Comparison of ENCODE assay signal across 28 mouse cellular contexts in genomic region chr13:118026510-118026909, GRCm38 (mm10).
DNase-seq lines count a peak whose midpoint lies in the region; ATAC-seq and TF ChIP-seq lines count a peak whose summit lies in the region.
"Had no signal": no experiment of that assay in that cellular context is flagged by ENCODE, and none has a peak within 500 bp of the region (broad histone marks: within the 10 kb centered on the region; RNA-seq: fewer than 3 reads in every experiment).

No protein-coding gene starts in this region.

- H3K36me3 ChIP-seq in lung, postnatal 0 days (ENCODE audit: insufficient read depth, low read length): no peaks in the 10 kb centered on the region
- no peaks in the 10 kb centered on the region for H3K36me3 ChIP-seq in embryonic facial prominence, embryonic 11.5 days (replicated peaks; ENCODE audit: control insufficient read depth, insufficient read depth, low read depth, low read length)
- H3K36me3 ChIP-seq in limb, embryonic 12.5 days: no peaks in the 10 kb centered on the region
- no peaks in the 10 kb centered on the region for H3K36me3 ChIP-seq in intestine, postnatal 0 days (ENCODE audit: control insufficient read depth, insufficient read depth)
- no peaks in the 10 kb centered on the region for H3K36me3 ChIP-seq in forebrain, embryonic 13.5 days (ENCODE audit: poor library complexity, severe bottlenecking)
- H3K36me3 ChIP-seq: forebrain, embryonic 10.5 days; heart, embryonic 10.5 days; heart, embryonic 13.5 days; hindbrain, embryonic 12.5 days; hindbrain, embryonic 15.5 days; intestine, embryonic 15.5 days had no signal

- H3K4me3 ChIP-seq in lung, postnatal 0 days (ENCODE audit: low read depth, low read length): no peak overlapping the region
- no peak overlapping the region for H3K4me3 ChIP-seq in embryonic facial prominence, embryonic 11.5 days (ENCODE audit: low read depth, low read length)
- H3K4me3 ChIP-seq in limb, embryonic 12.5 days (replicated peaks): no peak overlapping the region
- H3K4me3 ChIP-seq in intestine, postnatal 0 days (ENCODE audit: low read depth, low read length): no peak overlapping the region
- H3K4me3 ChIP-seq in forebrain, embryonic 13.5 days: no peak overlapping the region
- H3K4me3 ChIP-seq: forebrain, embryonic 10.5 days; gastrocnemius, adult 2 months; heart, embryonic 10.5 days; heart, embryonic 13.5 days; hindbrain, embryonic 12.5 days; hindbrain, embryonic 15.5 days; intestine, embryonic 15.5 days had no signal

- H3K4me1 ChIP-seq in lung, postnatal 0 days (ENCODE audit: insufficient read depth, low read depth, low read length): no peaks in the 10 kb centered on the region
- H3K4me1 ChIP-seq in embryonic facial prominence, embryonic 11.5 days (ENCODE audit: control insufficient read depth, insufficient read depth, low read length): no peaks in the 10 kb centered on the region
- H3K4me1 ChIP-seq in limb, embryonic 12.5 days (replicated peaks): peaks cover 7% of the 10 kb centered on the region; the same call in 1 of the 2 replicates
- no peaks in the 10 kb centered on the region for H3K4me1 ChIP-seq in intestine, postnatal 0 days (replicated peaks; ENCODE audit: control insufficient read depth, insufficient read depth, low read length)
- H3K4me1 ChIP-seq in forebrain, embryonic 13.5 days: no peaks in the 10 kb centered on the region
- H3K4me1 ChIP-seq: forebrain, embryonic 10.5 days; heart, embryonic 10.5 days; heart, embryonic 13.5 days; hindbrain, embryonic 12.5 days; hindbrain, embryonic 15.5 days; intestine, embryonic 15.5 days had no signal

- peak; percentile 46 for DNase-seq in heart, adult 11 months
- no peak for DNase-seq in heart, adult 9 months (ENCODE audit: low spot score in 2 of 2)
- no peak for DNase-seq in lung, postnatal 0 days (ENCODE audit: low spot score)
- DNase-seq in lung, postnatal 10 days: no peak
- DNase-seq in embryonic facial prominence, embryonic 11.5 days (ENCODE audit: low spot score): peak; percentile 31
- DNase-seq: adrenal gland, adult 8-10 months; adrenal gland, postnatal 25 days; cerebellum, adult 11-12 months; cerebellum, adult 8-10 months; cerebellum, postnatal 10 days; cerebellum, postnatal 36 days; forebrain, postnatal 0 days; gastrocnemius, adult 2 months; gastrocnemius, postnatal 14 days; heart, adult 18-20 months; heart, postnatal 14 days; heart, postnatal 4 days had no signal

- no peak for TF ChIP-seq CTCF in lung, postnatal 0 days (IDR thresholded peaks at IDR 0.05)
- no peak for TF ChIP-seq CTCF in intestine, postnatal 0 days (IDR thresholded peaks at IDR 0.05; ENCODE audit: low read depth)

- 77% methylated on average over 2 of the region's 2 CpGs for WGBS in lung, postnatal 0 days
- 58% methylated on average over 2 of the region's 2 CpGs for WGBS in embryonic facial prominence, embryonic 11.5 days
- WGBS in limb, embryonic 12.5 days: 61% methylated on average over 2 of the region's 2 CpGs
- WGBS in intestine, postnatal 0 days: 76% methylated on average over 2 of the region's 2 CpGs
- whole genome bisulfite sequencing in forebrain, embryonic 13.5 days: 87% methylated on average over 2 of the region's 2 CpGs

- no peaks in the 10 kb centered on the region for H3K27me3 ChIP-seq in lung, postnatal 0 days (replicated peaks; ENCODE audit: insufficient read depth, low read length)
- no peaks in the 10 kb centered on the region for H3K27me3 ChIP-seq in embryonic facial prominence, embryonic 11.5 days (ENCODE audit: control insufficient read depth, insufficient read depth, low read length)
- no peaks in the 10 kb centered on the region for H3K27me3 ChIP-seq in limb, embryonic 12.5 days
- no peaks in the 10 kb centered on the region for H3K27me3 ChIP-seq in intestine, postnatal 0 days (replicated peaks; ENCODE audit: control insufficient read depth, insufficient read depth, low read length)
- H3K27me3 ChIP-seq in forebrain, embryonic 13.5 days: no peaks in the 10 kb centered on the region
- H3K27me3 ChIP-seq: heart, embryonic 13.5 days; hindbrain, embryonic 12.5 days; hindbrain, embryonic 15.5 days; intestine, embryonic 15.5 days had no signal

- no peak for TF ChIP-seq EP300 in lung, postnatal 0 days (IDR thresholded peaks at IDR 0.05)

- H3K4me2 ChIP-seq in lung, postnatal 0 days (replicated peaks; ENCODE audit: low read depth, low read length): no peak overlapping the region
- no peak overlapping the region for H3K4me2 ChIP-seq in embryonic facial prominence, embryonic 11.5 days (ENCODE audit: low read depth, low read length)
- no peak overlapping the region for H3K4me2 ChIP-seq in limb, embryonic 12.5 days
- no peak overlapping the region for H3K4me2 ChIP-seq in intestine, postnatal 0 days (replicated peaks; ENCODE audit: low read depth)
- no peak overlapping the region for H3K4me2 ChIP-seq in forebrain, embryonic 13.5 days
- H3K4me2 ChIP-seq: heart, embryonic 13.5 days; hindbrain, embryonic 12.5 days; hindbrain, embryonic 15.5 days; intestine, embryonic 15.5 days had no signal

- ATAC-seq in lung, postnatal 0 days: peak; percentile 52
- ATAC-seq in embryonic facial prominence, embryonic 11.5 days (replicated peaks; ENCODE audit: insufficient number of reproducible peaks, low FRiP score, low TSS enrichment, low read depth): peak; percentile 62; the same call in 1 of the 2 replicates
- peak; percentile 88; the same call in 1 of the 2 replicates for ATAC-seq in limb, embryonic 12.5 days (ENCODE audit: insufficient number of reproducible peaks, insufficient read depth, low FRiP score, low TSS enrichment, low read depth)
- no peak for ATAC-seq in intestine, postnatal 0 days
- no peak for ATAC-seq in forebrain, embryonic 13.5 days
- ATAC-seq: CD4-positive, CD25-positive, alpha-beta regulatory T cell, adult 4 months; forebrain, embryonic 14.5 days; forebrain, postnatal 0 days; intestine, embryonic 15.5 days had no signal

- H3K9ac ChIP-seq in lung, postnatal 0 days (replicated peaks; ENCODE audit: low read depth): no peak overlapping the region
- no peak overlapping the region for H3K9ac ChIP-seq in embryonic facial prominence, embryonic 11.5 days (replicated peaks; ENCODE audit: low read length)
- H3K9ac ChIP-seq in limb, embryonic 12.5 days (replicated peaks): no peak overlapping the region
- no peak overlapping the region for H3K9ac ChIP-seq in intestine, postnatal 0 days (ENCODE audit: low read depth, low read length)
- no peak overlapping the region for H3K9ac ChIP-seq in forebrain, embryonic 13.5 days
- H3K9ac ChIP-seq: forebrain, postnatal 0 days; heart, embryonic 13.5 days; hindbrain, embryonic 12.5 days; hindbrain, embryonic 15.5 days; intestine, embryonic 15.5 days had no signal

- H3K9me3 ChIP-seq in lung, postnatal 0 days (ENCODE audit: low read length): no peaks in the 10 kb centered on the region
- H3K9me3 ChIP-seq in embryonic facial prominence, embryonic 11.5 days (replicated peaks; ENCODE audit: control insufficient read depth, low read length): no peaks in the 10 kb centered on the region
- no peaks in the 10 kb centered on the region for H3K9me3 ChIP-seq in limb, embryonic 12.5 days
- H3K9me3 ChIP-seq in intestine, postnatal 0 days (ENCODE audit: control insufficient read depth): no peaks in the 10 kb centered on the region
- no peaks in the 10 kb centered on the region for H3K9me3 ChIP-seq in forebrain, embryonic 13.5 days (replicated peaks)
- H3K9me3 ChIP-seq: forebrain, embryonic 10.5 days; heart, embryonic 10.5 days; heart, embryonic 13.5 days; hindbrain, embryonic 12.5 days; hindbrain, embryonic 15.5 days; intestine, embryonic 15.5 days had no signal

- H3K27ac ChIP-seq in lung, postnatal 0 days (ENCODE audit: low read length): no peak overlapping the region
- no peak overlapping the region for H3K27ac ChIP-seq in embryonic facial prominence, embryonic 11.5 days (replicated peaks; ENCODE audit: low read depth, low read length)
- H3K27ac ChIP-seq in limb, embryonic 12.5 days: no peak overlapping the region
- H3K27ac ChIP-seq in intestine, postnatal 0 days (ENCODE audit: low read depth, low read length): no peak overlapping the region
- no peak overlapping the region for H3K27ac ChIP-seq in forebrain, embryonic 13.5 days
- H3K27ac ChIP-seq: forebrain, embryonic 10.5 days; gastrocnemius, adult 2 months; heart, embryonic 10.5 days; heart, embryonic 13.5 days; hindbrain, embryonic 12.5 days; hindbrain, embryonic 15.5 days; intestine, embryonic 15.5 days had no signal

Comparison
In these comparisons a context has a peak if more than half of its experiments do, and no peak if none do; other contexts are left out.
1. DNase-seq: peak in heart, adult 11 months (single experiment) and embryonic facial prominence, embryonic 11.5 days (single experiment); none in heart, adult 9 months (0 of 2), lung, postnatal 0 days (single experiment) and lung, postnatal 10 days (single experiment).
2. ATAC-seq: peak in lung, postnatal 0 days (single experiment), embryonic facial prominence, embryonic 11.5 days (single experiment) and limb, embryonic 12.5 days (single experiment); none in intestine, postnatal 0 days (single experiment) and forebrain, embryonic 13.5 days (single experiment).